Mouse (Mus musculus) erythroblast, embryonic 14.5 days (primary cell): ENCODE data around the gene Hagh. TPM values are rescaled to one million over a fixed set of nuclear protein-coding genes. Genes with fewer than 3 reads are reported as not detected.

Experiments used
- H3K27me3 ChIP-seq: 2 replicates; pipeline ENCODE4 v1.6.1; 2012; ENCODE audit warnings: inconsistent platforms; ENCODE audit not compliant: control insufficient read depth
- H3K36me3 ChIP-seq: 2 replicates; pipeline ENCODE4 v1.6.1; 2012; ENCODE audit warnings: mild to moderate bottlenecking, inconsistent platforms; ENCODE audit not compliant: control insufficient read depth
- H3K4me1 ChIP-seq: 2 replicates; pipeline ENCODE4 v1.6.1; 2012; ENCODE audit warnings: inconsistent platforms; ENCODE audit not compliant: control insufficient read depth
- H3K4me3 ChIP-seq: replicated peaks from 2 replicates; pipeline ENCODE3; 2012; ENCODE audit warnings: moderate library complexity, mild to moderate bottlenecking, inconsistent platforms
- H3K9me3 ChIP-seq: 2 replicates; pipeline ENCODE4 v1.6.1; 2012; ENCODE audit warnings: low read length, inconsistent platforms, mixed read lengths; ENCODE audit not compliant: control insufficient read depth
- GATA1 ChIP-seq: IDR thresholded peaks from 2 replicates; pipeline ENCODE4 v1.6.1; 2012; ENCODE audit warnings: low read length, inconsistent platforms, mixed read lengths
- TAL1 ChIP-seq: IDR thresholded peaks from 3 replicates; pipeline ENCODE4 v1.6.1; 2012; ENCODE audit warnings: low read length, inconsistent platforms, mixed read lengths
- polyA plus RNA-seq: library from polyadenylated mRNA; stranded (reverse); fragments of >175 nt; gene quantifications from 2 replicates; pipeline ENCODE4 v1.2.3, GENCODE M21; 2012

Hagh gene
- polyA plus RNA-seq, result 26.8 and 33.4 TPM in 2 replicates

GRCm38 (mm10) chr17:24839842-24840241 lies at the start of gene Hagh:
TSS of gene Hagh (plus strand) at chr17:24840143.
- Histone ChIP-seq H3K4me3 (no peak within 1 kb of the TSS), H3K27me3 (peaks cover 44% of the 10 kb centered on the region)
- TF ChIP-seq GATA1 (no peak), TAL1 (no peak)

DNA sequence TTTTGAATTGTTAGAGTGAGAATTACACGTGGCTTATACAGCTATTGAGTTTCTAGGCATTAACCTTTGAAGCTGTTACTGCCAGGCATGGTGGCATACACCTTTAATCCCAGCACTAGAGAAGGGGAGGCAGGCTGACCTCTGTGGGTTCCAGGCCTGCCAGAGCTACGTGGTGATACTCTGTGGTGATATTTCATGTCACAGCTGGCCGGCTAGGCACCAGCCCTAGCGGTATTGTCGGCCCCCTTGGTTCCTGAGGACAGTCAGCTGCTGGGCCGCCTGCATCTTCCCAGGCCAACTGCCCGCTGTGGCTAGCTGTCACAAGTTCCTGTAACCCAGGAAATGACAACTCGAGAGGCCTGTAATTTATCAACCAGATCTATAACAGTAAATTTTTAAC lies 47.8 kb upstream of the Hagh start:
- peaks cover under 1% of the 10 kb centered on the region for H3K4me1 ChIP-seq
- peaks cover 3% of the 10 kb centered on the region for H3K27me3 ChIP-seq
- H3K9me3 ChIP-seq, result no peaks in the 10 kb centered on the region
- no peaks in the 10 kb centered on the region for H3K36me3 ChIP-seq
- no peak for TF ChIP-seq TAL1
- no peak overlapping the region for H3K4me3 ChIP-seq

More at GRCm38 (mm10) chr17:24839842-24840241, at the start of gene Hagh:
- H3K36me3 ChIP-seq, result no peaks in the 10 kb centered on the region; the same call in 1 of the 2 replicates
- H3K4me1 ChIP-seq, result peaks cover 14% of the 10 kb centered on the region
- H3K9me3 ChIP-seq, result no peaks in the 10 kb centered on the region

- Histone ChIP-seq H3K4me1 (peaks cover 8% of the 10 kb centered on the region), H3K27me3 (peaks cover 3% of the 10 kb centered on the region), H3K9me3 (no peaks in the 10 kb centered on the region), H3K36me3 (no peaks in the 10 kb centered on the region), H3K4me3 (no peak overlapping the region)
- TF ChIP-seq GATA1, result no peak
Observed at GRCm38 (mm10) chr17:24794791-24795190, 45.2 kb upstream of the Hagh start.

GRCm38 (mm10) chr17:24796969-24797368 lies 43.0 kb upstream of the Hagh start:
- no peaks in the 10 kb centered on the region for H3K27me3 ChIP-seq
- H3K4me3 ChIP-seq, result no peak overlapping the region
- no peaks in the 10 kb centered on the region for H3K9me3 ChIP-seq
- H3K36me3 ChIP-seq, result no peaks in the 10 kb centered on the region
- peaks cover 8% of the 10 kb centered on the region for H3K4me1 ChIP-seq
- TF ChIP-seq GATA1 (no peak), TAL1 (no peak)

DNA sequence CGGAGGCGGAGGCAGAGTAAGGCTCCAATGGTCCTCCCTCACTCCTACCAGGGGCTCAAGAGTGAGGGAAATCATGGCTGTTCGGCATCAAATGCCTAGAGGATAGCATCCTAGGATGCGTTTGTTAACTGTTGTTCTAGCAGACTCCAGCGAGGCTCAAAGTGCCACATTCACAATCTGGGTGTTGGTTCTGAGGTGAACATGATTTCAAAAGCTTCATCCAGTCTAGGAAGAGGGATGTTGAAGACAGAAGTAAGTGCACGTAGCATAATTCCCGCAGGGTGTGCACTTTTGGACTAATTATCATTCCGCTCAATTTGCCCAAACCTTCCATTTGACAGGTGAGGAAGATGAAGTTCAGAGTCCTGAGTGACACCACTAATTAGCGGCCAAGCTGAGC lies 41.7 kb upstream of the Hagh start:
- no peak for TF ChIP-seq GATA1
- no peak for TF ChIP-seq TAL1
- no peak overlapping the region for H3K4me3 ChIP-seq
- H3K9me3 ChIP-seq, result no peaks in the 10 kb centered on the region
- H3K36me3 ChIP-seq, result no peaks in the 10 kb centered on the region
- H3K4me1 ChIP-seq, result peaks cover 8% of the 10 kb centered on the region
- no peaks in the 10 kb centered on the region for H3K27me3 ChIP-seq

GRCm38 (mm10) chr17:24799476-24799875 lies 40.5 kb upstream of the Hagh start:
- peaks cover 3% of the 10 kb centered on the region for H3K27me3 ChIP-seq
- H3K9me3 ChIP-seq, result no peaks in the 10 kb centered on the region
- TF ChIP-seq GATA1, result no peak
- no peak overlapping the region for H3K4me3 ChIP-seq
- H3K4me1 ChIP-seq, result peaks cover 17% of the 10 kb centered on the region
- no peaks in the 10 kb centered on the region for H3K36me3 ChIP-seq

DNA sequence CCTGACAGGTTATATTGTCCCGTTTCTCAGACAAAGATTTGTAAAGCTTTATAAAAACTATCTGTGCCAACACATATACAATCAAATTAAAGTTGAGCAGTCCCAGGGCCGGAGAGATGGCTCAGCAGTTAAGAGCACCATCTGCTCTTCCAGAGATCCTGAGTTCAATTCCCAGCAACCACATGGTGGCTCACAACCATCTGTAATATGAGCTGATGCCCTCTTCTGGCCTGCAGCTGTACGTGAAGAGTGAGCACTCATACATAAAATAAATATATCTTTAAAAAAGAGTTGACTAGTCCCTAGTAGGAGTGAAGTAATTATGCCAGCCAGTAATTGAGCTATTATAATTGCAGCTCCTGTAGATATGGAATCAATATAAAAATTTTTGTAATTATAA lies 39.4 kb upstream of the Hagh start:
- H3K9me3 ChIP-seq, result no peaks in the 10 kb centered on the region
- TF ChIP-seq GATA1 (no peak), TAL1 (no peak)
- no peaks in the 10 kb centered on the region for H3K36me3 ChIP-seq
- peaks cover 21% of the 10 kb centered on the region for H3K4me1 ChIP-seq
- H3K27me3 ChIP-seq, result peaks cover 11% of the 10 kb centered on the region
- H3K4me3 ChIP-seq, result no peak overlapping the region

GRCm38 (mm10) chr17:24803952-24804951 lies 35.7 kb upstream of the Hagh start, which contains the start of gene Meiob:
TSS of gene Meiob (plus strand) at chr17:24804289.
- TF ChIP-seq TAL1, result no peak
- no peak for TF ChIP-seq GATA1
- peaks cover 32% of the 10 kb centered on the region for H3K27me3 ChIP-seq
- peak within 1 kb of the TSS; percentile 82 for H3K4me3 ChIP-seq
- H3K36me3 ChIP-seq, result no peaks in the 10 kb centered on the region
- H3K9me3 ChIP-seq, result no peaks in the 10 kb centered on the region
- H3K4me1 ChIP-seq, result peaks cover 13% of the 10 kb centered on the region

GRCm38 (mm10) chr17:24811211-24811610 lies 28.7 kb upstream of the Hagh start:
- peaks cover 14% of the 10 kb centered on the region for H3K27me3 ChIP-seq
- H3K9me3 ChIP-seq, result no peaks in the 10 kb centered on the region
- H3K36me3 ChIP-seq, result no peaks in the 10 kb centered on the region
- no peak for TF ChIP-seq TAL1
- H3K4me1 ChIP-seq, result peaks cover 3% of the 10 kb centered on the region
- no peak overlapping the region for H3K4me3 ChIP-seq
